12 mouse cellular contexts compared by ENCODE assay signal in genomic region chr11:33119116-33119515, GRCm38 (mm10). TPM values are rescaled to one million over a fixed set of nuclear protein-coding genes. Genes with fewer than 3 reads are reported as not detected.
"Had no signal": no experiment of that assay in that cellular context is flagged by ENCODE, and none has a peak within 500 bp of the region (broad histone marks: within the 10 kb centered on the region; RNA-seq: fewer than 3 reads in every experiment).

No protein-coding gene starts in this region.

- H3K4me3 ChIP-seq: intestine, embryonic 15.5 days; left cerebral cortex, adult 2 months; limb, embryonic 10.5 days; liver, embryonic 13.5 days; lung, embryonic 15.5 days; midbrain, embryonic 13.5 days had no signal

- H3K27ac ChIP-seq: intestine, embryonic 15.5 days; left cerebral cortex, adult 2 months; liver, embryonic 13.5 days; lung, embryonic 15.5 days; midbrain, embryonic 13.5 days; stomach, postnatal 0 days had no signal

- DNase-seq: liver, embryonic 13.5 days; liver, postnatal 0 days; lung, postnatal 36 days; right cerebral cortex, adult 18-20 months; thymus, postnatal 4 days had no signal

RNA-seq across cellular contexts. Expression of gene Fgf18, which starts 28.1 kb away (rescaled TPM):
- total RNA-seq: megakaryocyte progenitor cell, adult 5-6 weeks had no signal
